Mouse (Mus musculus) E14TG2a.4 (cell line): ENCODE results near the gene Zfp324.

Source experiments
- CTCF ChIP-seq: conservative IDR thresholded peaks from 2 replicates; pipeline ENCODE4 v1.5.1; 2014; ENCODE audit warnings: low read length
- NANOG ChIP-seq: IDR thresholded peaks from 2 replicates; pipeline ENCODE4 v1.6.1; 2014; ENCODE audit warnings: borderline replicate concordance, low read length, mixed read lengths

DNA sequence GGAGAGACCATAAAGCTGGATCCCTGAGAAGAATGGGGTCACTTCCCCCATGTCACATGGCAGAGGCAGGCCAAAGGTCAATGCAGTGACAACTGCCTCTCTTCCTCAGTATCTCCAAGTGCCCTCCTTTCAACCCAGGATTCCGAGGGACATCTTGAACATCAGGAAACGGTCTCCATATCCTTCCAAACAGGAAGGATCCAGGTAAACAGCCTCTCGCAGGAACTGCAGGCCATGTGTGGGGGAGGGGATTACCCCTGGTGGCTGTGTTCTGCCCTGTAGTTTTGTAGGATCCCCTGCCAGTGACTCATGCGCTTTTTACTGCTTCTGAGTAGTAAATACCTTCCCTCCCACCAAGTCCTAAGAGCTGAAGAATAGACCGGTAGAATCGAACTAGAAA lies 14.1 kb downstream of the Zfp324 start:
- TF ChIP-seq CTCF (no peak), NANOG (no peak)
